Mouse (Mus musculus) bone marrow, adult 2 months (tissue): Measurements from ENCODE around the gene Gm20422.

Experiments used
- CTCF ChIP-seq: fragments of 200-500 bp; IDR thresholded peaks from 2 replicates; pipeline ENCODE4 v1.5.1; 2011; ENCODE audit warnings: low read length, control low read depth; ENCODE audit not compliant: control insufficient read depth, insufficient read depth
- POLR2A ChIP-seq: fragments of 200-500 bp; IDR thresholded peaks from 2 replicates; pipeline ENCODE4 v1.6.1; 2011; ENCODE audit warnings: low read depth, mild to moderate bottlenecking, control low read depth, low read length, borderline replicate concordance; ENCODE audit not compliant: control insufficient read depth

- TF ChIP-seq CTCF (no peak), POLR2A (no peak)
Observed at GRCm38 (mm10) chr8:69752437-69752836, 22.2 kb downstream of the Gm20422 start.
